ENCODE assay signal across 27 mouse cellular contexts in genomic region chr4:132119566-132119965, GRCm38 (mm10). TPM values are rescaled to one million over a fixed set of nuclear protein-coding genes. Genes with fewer than 3 reads are reported as not detected.
DNase-seq lines count a peak whose midpoint lies in the region; ATAC-seq lines count a peak whose summit lies in the region.
"Had no signal": no experiment of that assay in that cellular context is flagged by ENCODE, and none has a peak within 500 bp of the region (broad histone marks: within the 10 kb centered on the region; RNA-seq: fewer than 3 reads in every experiment).

No protein-coding gene starts in this region.

- no peak overlapping the region for H3K9ac ChIP-seq in hindbrain, embryonic 13.5 days
- H3K9ac ChIP-seq: forebrain, embryonic 13.5 days; heart, embryonic 15.5 days; hindbrain, embryonic 15.5 days; intestine, embryonic 15.5 days; limb, embryonic 12.5 days; liver, embryonic 12.5 days; neural tube, embryonic 15.5 days had no signal

- peak; percentile 89; the same call in 1 of the 2 replicates for ATAC-seq in frontal cortex, adult (ENCODE audit: low TSS enrichment)
- no peak for ATAC-seq in hindbrain, embryonic 13.5 days (ENCODE audit: low FRiP score)
- ATAC-seq: forebrain, embryonic 13.5 days; intestine, embryonic 15.5 days; liver, embryonic 12.5 days had no signal

- no peak overlapping the region for H3K27ac ChIP-seq in hindbrain, embryonic 13.5 days
- H3K27ac ChIP-seq: forebrain, embryonic 13.5 days; heart, adult 2 months; heart, embryonic 15.5 days; hindbrain, embryonic 15.5 days; intestine, embryonic 15.5 days; limb, embryonic 12.5 days; liver, embryonic 12.5 days; midbrain, embryonic 10.5 days; neural tube, embryonic 15.5 days had no signal

- H3K4me3 ChIP-seq in hindbrain, embryonic 13.5 days: no peak overlapping the region
- H3K4me3 ChIP-seq: erythroblast, embryonic 14.5 days; forebrain, embryonic 13.5 days; heart, adult 2 months; heart, embryonic 15.5 days; hindbrain, embryonic 15.5 days; intestine, embryonic 15.5 days; limb, embryonic 12.5 days; liver, embryonic 12.5 days; midbrain, embryonic 10.5 days; neural tube, embryonic 15.5 days had no signal

- H3K4me2 ChIP-seq in hindbrain, embryonic 13.5 days: no peak overlapping the region
- H3K4me2 ChIP-seq: forebrain, embryonic 13.5 days; heart, embryonic 15.5 days; hindbrain, embryonic 15.5 days; intestine, embryonic 15.5 days; limb, embryonic 12.5 days; liver, embryonic 12.5 days; neural tube, embryonic 15.5 days had no signal

- WGBS in hindbrain, embryonic 13.5 days: 63% methylated on average over 9 of the region's 9 CpGs

- H3K36me3 ChIP-seq in hindbrain, embryonic 13.5 days: no peaks in the 10 kb centered on the region
- H3K36me3 ChIP-seq: heart, embryonic 15.5 days; hindbrain, embryonic 15.5 days; intestine, embryonic 15.5 days; limb, embryonic 12.5 days; liver, embryonic 12.5 days; midbrain, embryonic 10.5 days; neural tube, embryonic 15.5 days had no signal

- intact Hi-C loops in left cerebral cortex, postnatal 10 days (cut with DNase I): no loop called here

- H3K27me3 ChIP-seq in hindbrain, embryonic 13.5 days: 0 out of 2 replicates have a peak, but pooled peaks cover 7% of the 10 kb centered on the region
- H3K27me3 ChIP-seq: heart, embryonic 15.5 days; hindbrain, embryonic 15.5 days; intestine, embryonic 15.5 days had no signal

- no peak for DNase-seq in frontal cortex, postnatal 14 days (ENCODE audit: low spot score in 2 of 2)
- DNase-seq in left cerebral cortex, adult 11 months (ENCODE audit: low spot score): peak; percentile 26
- DNase-seq in left cerebral cortex, postnatal 10 days (ENCODE audit: extremely low spot score in 1 of 2, low spot score in 2 of 2): no peak
- DNase-seq in brain, adult 2 months (ENCODE audit: low read depth, low spot score): peak; percentile 82
- peak; percentile 38 to 48 for DNase-seq in left cerebral cortex, adult 9 months (ENCODE audit: low spot score in 2 of 2)
- DNase-seq in urinary bladder, postnatal 14 days (ENCODE audit: low spot score): no peak
- DNase-seq: adrenal gland, postnatal 25 days; cerebellum, adult 9-10 months; gastrocnemius, postnatal 25 days; heart, adult 2 months; heart, postnatal 4 days; kidney, adult 9 months; lung, adult 18-20 months; lung, postnatal 10 days; thymus, postnatal 14 days had no signal

- H3K9me3 ChIP-seq in hindbrain, embryonic 13.5 days: no peaks in the 10 kb centered on the region
- H3K9me3 ChIP-seq: forebrain, embryonic 13.5 days; heart, embryonic 15.5 days; hindbrain, embryonic 15.5 days; intestine, embryonic 15.5 days; limb, embryonic 12.5 days; liver, embryonic 12.5 days; midbrain, embryonic 10.5 days; neural tube, embryonic 15.5 days had no signal

- H3K4me1 ChIP-seq in hindbrain, embryonic 13.5 days (replicated peaks): peaks cover 5% of the 10 kb centered on the region; the same call in 1 of the 2 replicates
- H3K4me1 ChIP-seq: forebrain, embryonic 13.5 days; heart, embryonic 15.5 days; hindbrain, embryonic 15.5 days; intestine, embryonic 15.5 days; liver, embryonic 12.5 days had no signal

RNA-seq across cellular contexts. Expression of gene Oprd1, which starts 24.7 kb away (rescaled TPM):
- 1 to 10 TPM; 7.7 to 8.0 TPM for total RNA-seq in left cerebral cortex, postnatal 10 days (2021)
- polyA plus RNA-seq in hindbrain, embryonic 13.5 days (2015; fragmentation: Nextera tagmentation; extraction: Ambion mirVana): 0.44 and 0.48 TPM in 2 replicates
- total RNA-seq: gastrocnemius, postnatal 25 days had no signal
- polyA plus RNA-seq: erythroblast, embryonic 14.5 days had no signal

RNA-seq across cellular contexts. Expression of gene Epb41, which starts 44.4 kb away (rescaled TPM):
- total RNA-seq in left cerebral cortex, postnatal 10 days (2021): 10 to 100 TPM; 28.9 to 31.9 TPM
- 94.7 and 95.1 TPM in 2 replicates for polyA plus RNA-seq in hindbrain, embryonic 13.5 days (2015; fragmentation: Nextera tagmentation; extraction: Ambion mirVana)

RNA-seq across cellular contexts. Expression of gene Gm10300, which starts 45.1 kb away (rescaled TPM):
- total RNA-seq in left cerebral cortex, postnatal 10 days (2021): under 1 TPM in 1 of 2 experiments, not detected in 1; 0.15 TPM
- not detected in 2 replicates for polyA plus RNA-seq in hindbrain, embryonic 13.5 days (2015; fragmentation: Nextera tagmentation; extraction: Ambion mirVana)
- total RNA-seq: gastrocnemius, postnatal 25 days; layer of hippocampus, postnatal 14 days had no signal
- polyA plus RNA-seq: forebrain, embryonic 13.5 days; hindbrain, embryonic 15.5 days; midbrain, embryonic 10.5 days; neural tube, embryonic 15.5 days had no signal

Comparison
In these comparisons a context has a peak if more than half of its experiments do, and no peak if none do; other contexts are left out.
1. DNase-seq: peak in left cerebral cortex, adult 11 months (single experiment), brain, adult 2 months (single experiment) and left cerebral cortex, adult 9 months (2 of 2); none in frontal cortex, postnatal 14 days (0 of 2), left cerebral cortex, postnatal 10 days (0 of 2) and urinary bladder, postnatal 14 days (single experiment).